Mouse (Mus musculus): Measurements from ENCODE around the gene Uxs1.

Uxs1 gene

GRCm38 (mm10) chr1:43798048-43798447 is 29.6 kb downstream of the Uxs1 start:
- no peak for DNase-seq (ENCODE audit: low read depth, low spot score)

- DNase-seq (ENCODE audit: low read depth, low spot score): no peak
These were observed 37.8 kb downstream of the Uxs1 start for GRCm38 (mm10) chr1:43789765-43790164.

- no peak for DNase-seq (ENCODE audit: low read depth, low spot score)
These were observed 40.9 kb downstream of the Uxs1 start for GRCm38 (mm10) chr1:43786711-43787110.

- DNase-seq (ENCODE audit: low read depth, low spot score): no peak
These were observed 42.3 kb downstream of the Uxs1 start for GRCm38 (mm10) chr1:43785316-43785715.

- DNase-seq (ENCODE audit: low read depth, low spot score): no peak
These were observed 44.4 kb downstream of the Uxs1 start for GRCm38 (mm10) chr1:43783186-43783585.

GRCm38 (mm10) chr1:43782680-43783079 is 44.9 kb downstream of the Uxs1 start:
- no peak for DNase-seq (ENCODE audit: low read depth, low spot score)

GRCm38 (mm10) chr1:43781672-43782071 is 45.9 kb downstream of the Uxs1 start:
- DNase-seq (ENCODE audit: low read depth, low spot score): no peak

GRCm38 (mm10) chr1:43781195-43781594 is 46.4 kb downstream of the Uxs1 start:
- DNase-seq (ENCODE audit: low read depth, low spot score): no peak

- DNase-seq (ENCODE audit: low read depth, low spot score): no peak
These were observed 51.5 kb downstream of the Uxs1 start for GRCm38 (mm10) chr1:43776106-43776505.

GRCm38 (mm10) chr1:43774126-43774525 is 53.5 kb downstream of the Uxs1 start:
- DNase-seq (ENCODE audit: low read depth, low spot score): no peak

- no peak for DNase-seq (ENCODE audit: low read depth, low spot score)
These were observed 54.9 kb downstream of the Uxs1 start for GRCm38 (mm10) chr1:43772694-43773093.

GRCm38 (mm10) chr1:43770032-43770431 is 57.6 kb downstream of the Uxs1 start:
- no peak for DNase-seq (ENCODE audit: low read depth, low spot score)

- DNase-seq (ENCODE audit: low read depth, low spot score): no peak
These were observed 58.3 kb downstream of the Uxs1 start for GRCm38 (mm10) chr1:43769348-43769747.

- DNase-seq (ENCODE audit: low read depth, low spot score): no peak
These were observed 59.1 kb downstream of the Uxs1 start for GRCm38 (mm10) chr1:43768385-43768990.

- no peak for DNase-seq (ENCODE audit: low read depth, low spot score)
These were observed 61.3 kb downstream of the Uxs1 start for GRCm38 (mm10) chr1:43766328-43766727.

- no peak for DNase-seq (ENCODE audit: low read depth, low spot score)
These were observed 63.1 kb downstream of the Uxs1 start for GRCm38 (mm10) chr1:43764481-43764880.

- no peak for DNase-seq (ENCODE audit: low read depth, low spot score)
These were observed 67.5 kb downstream of the Uxs1 start for GRCm38 (mm10) chr1:43760085-43760484.

GRCm38 (mm10) chr1:43754448-43755312 is 72.9 kb downstream of the Uxs1 start:
- no peak for DNase-seq (ENCODE audit: low read depth, low spot score)

GRCm38 (mm10) chr1:43738519-43738894 is 89.1 kb downstream of the Uxs1 start:
- no peak for DNase-seq (ENCODE audit: low read depth, low spot score)

GRCm38 (mm10) chr1:43737812-43738518 is 89.6 kb downstream of the Uxs1 start:
- peak; percentile 18 for DNase-seq (ENCODE audit: low read depth, low spot score)

GRCm38 (mm10) chr1:43732657-43733056 is 94.9 kb downstream of the Uxs1 start:
- DNase-seq (ENCODE audit: low read depth, low spot score): no peak

- DNase-seq (ENCODE audit: low read depth, low spot score): peak; percentile 11
These were observed 95.5 kb downstream of the Uxs1 start for GRCm38 (mm10) chr1:43732100-43732499.

Measured in WW6 (cell line).